Mouse (Mus musculus): ENCODE results near the gene Srgap2. TPM values are rescaled to one million over a fixed set of nuclear protein-coding genes. Genes with fewer than 3 reads are reported as not detected.

The Srgap2 gene
- polyA plus RNA-seq, 1 experiment from 2014 or later, result 18.6 TPM

DNA sequence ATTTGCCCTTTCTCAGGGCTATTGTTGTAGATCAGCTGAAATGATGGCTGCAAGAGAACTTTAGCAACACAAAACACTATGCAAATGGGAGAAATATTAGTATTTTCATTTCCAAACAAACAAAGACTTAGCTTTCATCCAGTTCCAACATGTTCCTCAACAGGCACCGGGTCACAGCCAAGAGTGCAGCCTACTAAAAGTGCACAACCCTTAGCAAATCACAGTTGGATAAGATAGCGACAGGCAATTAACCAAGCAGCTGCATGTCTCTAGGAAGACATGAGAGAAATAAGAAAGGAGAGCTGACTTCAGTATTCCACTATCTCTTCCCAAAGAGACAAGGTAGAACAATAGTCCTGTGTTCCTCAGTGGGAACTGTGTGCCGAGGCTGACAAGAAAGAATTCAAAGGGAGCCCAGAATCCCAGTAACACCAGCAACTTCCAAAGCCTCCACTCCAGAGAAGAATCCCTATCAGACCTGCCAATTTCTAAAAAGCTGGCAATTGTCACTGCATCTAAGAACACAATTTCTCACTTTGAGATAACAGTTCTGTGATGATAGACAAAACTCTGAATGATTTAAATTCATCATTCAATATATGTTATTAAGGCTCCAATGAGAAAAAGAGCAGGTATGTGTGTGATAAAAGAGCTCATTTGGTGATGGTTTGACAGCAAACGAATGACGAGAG is 109.9 kb downstream of the Srgap2 start:
- Histone ChIP-seq H3K9ac (no peak overlapping the region; the same call in 1 of the 2 replicates), H3K4me2 (peak overlapping the region; percentile 2; the same call in 1 of the 2 replicates), H3K9me3 (replicated peaks) (no peaks in the 10 kb centered on the region), H3K27ac (ENCODE audit: poor library complexity, severe bottlenecking) (peak overlapping the region; percentile 4; the same call in 1 of the 2 replicates), H3K27me3 (replicated peaks) (no peaks in the 10 kb centered on the region), H3K36me3 (no peaks in the 10 kb centered on the region), H3K4me3 (no peak overlapping the region), H3K4me1 (replicated peaks) (peaks cover 48% of the 10 kb centered on the region)
- WGBS, result 30% methylated on average over 5 of the region's 5 CpGs
- ATAC-seq (ENCODE audit: insufficient number of reproducible peaks, low FRiP score), result no peak

DNA sequence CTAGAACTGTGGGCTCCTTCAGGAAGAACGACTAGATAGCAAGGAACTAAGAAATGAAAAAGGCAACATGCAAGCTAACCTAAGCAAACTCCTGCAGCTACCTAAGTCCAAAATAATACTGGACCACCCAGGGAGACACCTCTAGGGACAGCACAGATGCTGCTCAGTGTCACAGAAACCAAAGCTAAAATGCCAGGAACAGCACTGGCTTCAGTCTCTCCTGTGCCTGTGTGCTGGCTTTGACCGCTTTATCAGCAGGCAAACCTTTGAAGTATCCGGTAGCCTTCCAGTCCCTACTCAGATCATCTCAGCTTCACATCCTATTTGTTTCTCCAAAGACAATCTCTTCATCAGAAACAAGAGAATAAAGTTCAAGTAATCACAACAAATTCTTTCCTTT is 123.6 kb downstream of the Srgap2 start:
- H3K4me1 ChIP-seq (replicated peaks), result peaks cover 4% of the 10 kb centered on the region; the same call in 1 of the 2 replicates
- H3K4me2 ChIP-seq, result no peak overlapping the region
- H3K27me3 ChIP-seq (replicated peaks), result no peaks in the 10 kb centered on the region
- no peak overlapping the region for H3K9ac ChIP-seq
- H3K9me3 ChIP-seq (replicated peaks), result no peaks in the 10 kb centered on the region
- H3K4me3 ChIP-seq, result no peak overlapping the region
- no peak for ATAC-seq (ENCODE audit: insufficient number of reproducible peaks, low FRiP score)
- no peaks in the 10 kb centered on the region for H3K36me3 ChIP-seq
- 43% methylated on average over 3 of the region's 3 CpGs for WGBS
- H3K27ac ChIP-seq (ENCODE audit: poor library complexity, severe bottlenecking), result no peak overlapping the region

- H3K4me1 ChIP-seq (replicated peaks), result peaks cover 4% of the 10 kb centered on the region; the same call in 1 of the 2 replicates
- H3K4me3 ChIP-seq, result no peak overlapping the region
- no peak overlapping the region for H3K9ac ChIP-seq
- 83% methylated on average over 3 of the region's 3 CpGs for WGBS
- peaks cover 2% of the 10 kb centered on the region; the same call in 1 of the 2 replicates for H3K36me3 ChIP-seq
- no peak overlapping the region for H3K27ac ChIP-seq (ENCODE audit: poor library complexity, severe bottlenecking)
- no peaks in the 10 kb centered on the region for H3K27me3 ChIP-seq (replicated peaks)
- H3K4me2 ChIP-seq, result no peak overlapping the region
- ATAC-seq (ENCODE audit: insufficient number of reproducible peaks, low FRiP score), result no peak
- H3K9me3 ChIP-seq (replicated peaks), result no peaks in the 10 kb centered on the region
These were observed 126.3 kb downstream of the Srgap2 start for GRCm38 (mm10) chr1:131400844-131401243.

DNA sequence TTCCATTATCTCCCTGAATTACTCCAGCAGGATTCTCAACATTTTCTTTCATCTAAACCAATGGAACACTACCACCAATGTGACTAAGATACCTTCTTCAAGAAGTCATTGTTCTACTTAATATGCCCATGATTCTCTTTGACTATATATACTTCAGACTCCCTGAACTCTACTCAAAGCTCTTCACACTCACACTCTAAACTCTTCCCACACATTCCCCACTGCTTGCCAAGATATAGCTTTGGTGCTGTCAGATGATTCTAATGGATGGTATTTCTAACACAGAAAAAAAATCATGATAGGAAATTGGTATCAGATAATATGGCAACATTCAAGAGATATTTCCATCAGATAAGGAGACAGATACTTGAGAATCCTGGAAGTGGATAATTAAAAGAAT is 129.0 kb downstream of the Srgap2 start:
- Histone ChIP-seq H3K4me2 (no peak overlapping the region), H3K9ac (no peak overlapping the region), H3K27me3 (replicated peaks) (no peaks in the 10 kb centered on the region), H3K27ac (ENCODE audit: poor library complexity, severe bottlenecking) (no peak overlapping the region), H3K9me3 (replicated peaks) (no peaks in the 10 kb centered on the region), H3K4me3 (no peak overlapping the region), H3K4me1 (replicated peaks) (no peaks in the 10 kb centered on the region), H3K36me3 (peaks cover 8% of the 10 kb centered on the region; the same call in 1 of the 2 replicates)
- ATAC-seq (ENCODE audit: insufficient number of reproducible peaks, low FRiP score), result no peak

GRCm38 (mm10) chr1:131384406-131384805 is 142.7 kb downstream of the Srgap2 start:
- Histone ChIP-seq H3K27ac (ENCODE audit: poor library complexity, severe bottlenecking) (no peak overlapping the region), H3K9ac (no peak overlapping the region), H3K27me3 (replicated peaks) (no peaks in the 10 kb centered on the region), H3K4me1 (replicated peaks) (peaks cover 30% of the 10 kb centered on the region), H3K4me3 (no peak overlapping the region), H3K9me3 (replicated peaks) (no peaks in the 10 kb centered on the region), H3K36me3 (no peaks in the 10 kb centered on the region), H3K4me2 (no peak overlapping the region)
- no peak for ATAC-seq (ENCODE audit: insufficient number of reproducible peaks, low FRiP score)
- 31% methylated on average over 3 of the region's 3 CpGs for WGBS

- no peaks in the 10 kb centered on the region for H3K27me3 ChIP-seq (replicated peaks)
- no peak overlapping the region for H3K27ac ChIP-seq (ENCODE audit: poor library complexity, severe bottlenecking)
- no peak for ATAC-seq (ENCODE audit: insufficient number of reproducible peaks, low FRiP score)
- 0 out of 2 replicates have a peak, but pooled peaks cover 3% of the 10 kb centered on the region for H3K9me3 ChIP-seq (replicated peaks)
- H3K9ac ChIP-seq, result no peak overlapping the region
- H3K4me1 ChIP-seq (replicated peaks), result peaks cover 46% of the 10 kb centered on the region
- H3K36me3 ChIP-seq, result peaks cover 5% of the 10 kb centered on the region
- no peak overlapping the region for H3K4me3 ChIP-seq
- 81% methylated on average over 2 of the region's 2 CpGs for WGBS
- H3K4me2 ChIP-seq, result no peak overlapping the region
These were observed 145.0 kb downstream of the Srgap2 start for GRCm38 (mm10) chr1:131382184-131382583.

DNA sequence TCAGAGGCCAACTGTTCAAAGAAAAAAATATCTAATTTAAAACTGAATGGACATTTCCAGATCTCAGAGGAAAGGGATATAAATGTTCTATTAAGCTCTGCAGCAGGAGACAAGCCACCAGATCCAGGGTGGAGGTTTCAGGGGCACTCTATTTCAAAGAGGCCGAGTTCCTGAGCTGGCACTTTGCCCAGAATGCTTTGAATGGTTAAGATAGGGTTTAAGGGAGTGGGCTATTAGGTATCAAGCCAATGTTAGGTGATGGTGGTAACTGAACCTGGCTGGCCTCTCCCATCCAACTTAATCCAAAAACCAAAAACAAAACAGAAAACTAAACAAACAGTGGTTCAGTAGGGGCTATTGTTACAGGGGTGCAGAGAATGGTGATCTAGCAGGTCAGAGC is 146.9 kb downstream of the Srgap2 start:
- Histone ChIP-seq H3K4me2 (no peak overlapping the region), H3K27ac (ENCODE audit: poor library complexity, severe bottlenecking) (peak overlapping the region; percentile 52; the same call in 1 of the 2 replicates), H3K27me3 (replicated peaks) (no peaks in the 10 kb centered on the region), H3K36me3 (peaks cover 5% of the 10 kb centered on the region), H3K4me3 (no peak overlapping the region), H3K9me3 (replicated peaks) (0 out of 2 replicates have a peak, but pooled peaks cover 3% of the 10 kb centered on the region), H3K4me1 (replicated peaks) (peaks cover 46% of the 10 kb centered on the region), H3K9ac (no peak overlapping the region)
- no peak; the same call in 1 of the 2 replicates for ATAC-seq (ENCODE audit: insufficient number of reproducible peaks, low FRiP score)
- 2% methylated on average over 1 of the region's 1 CpGs for whole genome bisulfite sequencing

DNA sequence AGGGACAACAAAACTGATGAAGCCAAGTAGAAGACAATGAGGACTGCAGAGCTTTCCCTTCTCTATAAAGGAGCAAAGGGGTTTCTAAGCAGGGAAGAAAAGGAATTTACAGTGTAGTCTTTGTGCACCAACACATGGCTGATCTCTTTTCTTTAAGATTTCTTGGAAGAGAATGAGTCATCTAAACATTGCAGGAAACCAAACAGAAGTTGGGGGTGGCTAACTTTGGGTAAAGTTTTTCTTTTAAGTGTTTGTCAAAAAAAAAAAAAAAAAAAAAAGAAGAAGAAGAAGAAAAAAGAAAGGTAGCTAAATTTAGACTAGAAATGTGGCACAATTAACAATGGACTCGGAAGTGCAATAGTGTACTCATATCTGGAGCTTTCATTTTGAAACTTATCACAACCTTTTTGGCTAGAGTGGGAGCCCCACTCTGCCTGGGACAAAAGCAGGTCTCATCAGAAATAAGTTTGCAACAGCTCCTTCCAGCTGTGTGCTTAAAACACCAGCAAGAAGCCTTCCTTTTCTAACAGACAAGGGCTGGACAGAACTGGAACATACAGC is 148.2 kb downstream of the Srgap2 start:
- H3K27me3 ChIP-seq (replicated peaks), result no peaks in the 10 kb centered on the region
- no peak overlapping the region for H3K4me2 ChIP-seq
- no peak overlapping the region for H3K4me3 ChIP-seq
- ATAC-seq (ENCODE audit: insufficient number of reproducible peaks, low FRiP score), result no peak
- no peak overlapping the region for H3K9ac ChIP-seq
- H3K4me1 ChIP-seq (replicated peaks), result peaks cover 39% of the 10 kb centered on the region
- 21% methylated on average over 1 of the region's 1 CpGs for WGBS
- H3K36me3 ChIP-seq, result peaks cover 5% of the 10 kb centered on the region
- peak overlapping the region; percentile 74 for H3K27ac ChIP-seq (ENCODE audit: poor library complexity, severe bottlenecking)
- 0 out of 2 replicates have a peak, but pooled peaks cover 3% of the 10 kb centered on the region for H3K9me3 ChIP-seq (replicated peaks)

DNA sequence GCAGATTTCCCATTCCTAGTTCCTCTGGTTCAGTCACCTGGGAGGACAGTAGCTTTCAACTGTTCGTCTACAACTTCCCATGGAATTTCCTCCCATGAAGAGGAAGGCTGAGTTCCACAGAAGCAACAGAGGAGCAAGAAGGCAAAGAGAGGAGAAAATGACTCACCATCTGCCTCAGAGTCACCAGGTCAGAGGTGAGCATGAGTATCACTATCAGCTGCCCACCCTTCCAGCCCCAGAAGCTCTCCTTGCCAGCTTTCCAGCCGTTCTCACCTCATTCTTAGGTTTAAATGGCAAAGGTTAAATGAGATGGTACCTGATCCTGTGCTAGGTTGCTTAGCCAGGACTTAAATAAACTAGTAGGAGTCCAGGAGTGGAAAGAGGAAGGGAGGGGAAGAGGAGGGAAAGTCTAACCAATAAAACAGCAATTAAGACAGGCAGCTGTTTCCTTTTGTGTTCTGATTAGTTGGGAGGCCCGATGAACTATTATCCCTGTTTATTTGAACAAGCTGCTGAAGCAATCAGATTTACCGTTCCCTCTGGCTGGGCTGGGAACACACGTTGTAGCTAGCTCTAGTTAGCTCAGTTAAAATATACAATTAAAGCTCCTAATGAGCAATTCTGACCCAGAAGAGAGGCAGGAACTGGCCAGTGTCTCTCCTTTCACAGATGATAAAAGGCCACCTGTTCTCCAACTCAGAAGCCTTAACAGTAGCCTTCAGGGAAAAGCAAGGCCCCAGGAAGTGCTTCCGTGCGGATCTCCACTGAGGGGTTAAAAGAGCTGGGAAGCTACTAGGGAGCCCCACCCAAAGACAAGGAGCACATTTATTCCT is 148.9 kb downstream of the Srgap2 start:
- Histone ChIP-seq H3K4me2 (no peak overlapping the region), H3K27me3 (replicated peaks) (no peaks in the 10 kb centered on the region), H3K36me3 (peaks cover 5% of the 10 kb centered on the region), H3K4me3 (no peak overlapping the region), H3K27ac (ENCODE audit: poor library complexity, severe bottlenecking) (peak overlapping the region; percentile 74), H3K9me3 (replicated peaks) (0 out of 2 replicates have a peak, but pooled peaks cover 3% of the 10 kb centered on the region), H3K9ac (no peak overlapping the region), H3K4me1 (replicated peaks) (peaks cover 39% of the 10 kb centered on the region)
- no peak for ATAC-seq (ENCODE audit: insufficient number of reproducible peaks, low FRiP score)
- 50% methylated on average over 7 of the region's 7 CpGs for WGBS

GRCm38 (mm10) chr1:131365832-131366231 is 161.3 kb downstream of the Srgap2 start:
- ATAC-seq (ENCODE audit: insufficient number of reproducible peaks, low FRiP score), result no peak

GRCm38 (mm10) chr1:131364432-131364831 is 162.7 kb downstream of the Srgap2 start:
- ATAC-seq (ENCODE audit: insufficient number of reproducible peaks, low FRiP score), result no peak
- H3K4me1 ChIP-seq (replicated peaks), result 0 out of 2 replicates have a peak, but pooled peaks cover 2% of the 10 kb centered on the region
- WGBS, result 79% methylated on average over 3 of the region's 3 CpGs
- no peak overlapping the region for H3K27ac ChIP-seq (ENCODE audit: poor library complexity, severe bottlenecking)
- no peaks in the 10 kb centered on the region for H3K27me3 ChIP-seq (replicated peaks)
- H3K9ac ChIP-seq, result no peak overlapping the region
- no peak overlapping the region for H3K4me3 ChIP-seq
- H3K9me3 ChIP-seq (replicated peaks), result no peaks in the 10 kb centered on the region
- H3K36me3 ChIP-seq, result peaks cover 12% of the 10 kb centered on the region; the same call in 1 of the 2 replicates
- H3K4me2 ChIP-seq, result no peak overlapping the region

More at GRCm38 (mm10) chr1:131365832-131366231, 161.3 kb downstream of the Srgap2 start:
- 78% methylated on average over 1 of the region's 1 CpGs for WGBS
- no peak overlapping the region for H3K9ac ChIP-seq
- no peak overlapping the region for H3K4me3 ChIP-seq
- no peak overlapping the region for H3K4me2 ChIP-seq
- H3K9me3 ChIP-seq (replicated peaks), result no peaks in the 10 kb centered on the region
- H3K36me3 ChIP-seq, result peaks cover 12% of the 10 kb centered on the region; the same call in 1 of the 2 replicates
- H3K27ac ChIP-seq (ENCODE audit: poor library complexity, severe bottlenecking), result no peak overlapping the region
- 0 out of 2 replicates have a peak, but pooled peaks cover 2% of the 10 kb centered on the region for H3K4me1 ChIP-seq (replicated peaks)
- no peaks in the 10 kb centered on the region for H3K27me3 ChIP-seq (replicated peaks)

Measured in heart, embryonic 12.5 days (tissue).